Mouse (Mus musculus) activated CD4-positive, CD25-positive, alpha-beta regulatory T cell, adult 4 months (primary cell): ENCODE data around the gene Boll. TPM values are rescaled to one million over a fixed set of nuclear protein-coding genes. Genes with fewer than 3 reads are reported as not detected.
"Not testable (repeated sequence)": the region's sequence is repeated elsewhere in the genome, so short reads cannot be mapped to it uniquely, and the experiment has no call there.

Source experiments
- ATAC-seq: one replicate; pipeline ENCODE4 v1.8.0; 2017
- polyA plus RNA-seq, 2 experiments: library from polyadenylated mRNA; unstranded; fragments of 100-300 nt; shearing (Covaris generic); gene quantifications; one replicate each; pipeline ENCODE4 v1.2.1; 2017

The Boll gene
- polyA plus RNA-seq: under 1 TPM in 1 of 2 experiments, not detected in 1; 0.33 TPM

DNA sequence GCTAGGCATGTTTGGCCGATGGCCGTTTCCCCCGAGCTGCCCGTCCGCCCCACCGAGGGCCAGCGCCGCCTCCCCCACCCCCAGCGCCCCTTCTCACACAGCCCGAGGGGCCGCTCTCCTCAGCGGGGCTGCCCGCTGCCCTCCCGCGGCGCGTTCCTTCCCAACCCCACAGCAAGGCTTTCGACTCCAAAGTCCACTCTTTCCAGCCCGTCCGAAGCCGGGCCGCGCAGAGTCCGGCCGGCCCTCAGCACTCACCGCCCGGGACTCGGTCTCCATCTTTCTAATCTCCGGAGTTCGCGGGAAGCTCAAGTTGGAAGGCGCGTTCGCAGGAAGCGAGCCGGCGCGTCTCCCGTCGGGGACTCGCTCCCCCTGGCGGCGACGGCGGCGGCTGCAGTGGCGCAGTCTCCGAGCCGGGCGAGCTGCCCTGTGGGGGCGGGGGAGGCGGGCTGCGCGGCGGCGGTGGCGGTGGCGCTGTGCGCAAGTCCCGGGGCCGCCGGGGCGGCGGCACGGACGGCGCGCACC, at the start of gene Boll:
Gene Boll (minus strand): TSS at position 426 of the 522 bp plus-strand sequence.
- peak; percentile 69 for ATAC-seq

DNA sequence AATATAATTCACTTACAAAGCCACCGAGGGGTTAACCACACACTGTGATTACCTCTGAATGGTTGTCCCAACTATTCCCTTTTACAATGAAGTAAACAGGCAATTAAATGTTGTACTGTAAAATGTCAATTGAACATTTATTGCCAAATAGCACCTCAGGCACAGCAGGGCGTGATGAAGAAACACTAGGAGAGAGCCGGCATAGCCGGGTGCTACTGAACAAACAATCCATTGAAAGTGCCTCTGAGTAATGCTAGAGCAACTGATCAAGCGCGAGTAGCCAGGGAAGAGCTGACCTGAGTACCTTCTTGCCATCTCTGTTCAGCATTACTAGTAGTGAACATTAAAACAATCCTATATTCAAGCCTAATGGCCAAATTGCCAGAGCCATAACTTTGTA, 49.3 kb upstream of the Boll start:
- no peak for ATAC-seq

DNA sequence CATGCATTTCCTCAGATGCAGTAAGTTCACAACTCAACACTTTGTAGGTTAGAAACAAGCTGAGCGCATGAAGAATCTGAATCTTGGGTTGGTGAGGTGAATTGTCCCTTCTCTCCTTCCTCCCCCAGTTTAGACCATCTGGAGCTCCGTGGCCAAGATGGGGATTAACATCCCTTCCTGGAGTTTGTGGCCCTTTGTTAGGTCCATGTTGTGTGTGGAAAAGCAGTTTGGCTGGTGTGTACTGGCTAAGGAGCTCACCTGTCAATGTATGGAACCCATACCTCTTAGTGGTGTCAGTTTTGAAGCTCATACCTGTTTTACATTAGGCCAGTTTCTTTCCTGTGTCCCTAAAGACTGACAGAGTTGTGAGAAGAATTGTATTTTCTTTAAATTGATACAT, 47.8 kb upstream of the Boll start:
- no peak for ATAC-seq

DNA sequence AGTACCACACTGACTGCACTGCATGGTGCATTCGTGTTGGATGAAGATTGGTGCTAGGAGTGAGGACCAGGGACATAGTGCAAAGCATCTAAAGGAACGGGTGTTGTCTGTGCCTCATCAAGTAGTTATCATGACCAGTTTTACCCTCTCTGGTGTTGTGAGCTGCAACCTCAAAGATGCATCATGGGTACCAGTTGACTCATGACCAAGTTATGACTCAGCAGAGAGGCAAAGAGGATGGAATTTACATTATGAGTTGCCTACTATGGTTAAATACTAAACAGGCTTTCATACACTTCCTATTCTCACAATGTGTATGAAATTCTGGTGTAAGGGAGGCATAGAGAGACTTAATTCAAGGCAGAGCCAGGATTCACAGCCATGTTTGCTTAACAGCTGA, 47.4 kb upstream of the Boll start:
- no peak for ATAC-seq

DNA sequence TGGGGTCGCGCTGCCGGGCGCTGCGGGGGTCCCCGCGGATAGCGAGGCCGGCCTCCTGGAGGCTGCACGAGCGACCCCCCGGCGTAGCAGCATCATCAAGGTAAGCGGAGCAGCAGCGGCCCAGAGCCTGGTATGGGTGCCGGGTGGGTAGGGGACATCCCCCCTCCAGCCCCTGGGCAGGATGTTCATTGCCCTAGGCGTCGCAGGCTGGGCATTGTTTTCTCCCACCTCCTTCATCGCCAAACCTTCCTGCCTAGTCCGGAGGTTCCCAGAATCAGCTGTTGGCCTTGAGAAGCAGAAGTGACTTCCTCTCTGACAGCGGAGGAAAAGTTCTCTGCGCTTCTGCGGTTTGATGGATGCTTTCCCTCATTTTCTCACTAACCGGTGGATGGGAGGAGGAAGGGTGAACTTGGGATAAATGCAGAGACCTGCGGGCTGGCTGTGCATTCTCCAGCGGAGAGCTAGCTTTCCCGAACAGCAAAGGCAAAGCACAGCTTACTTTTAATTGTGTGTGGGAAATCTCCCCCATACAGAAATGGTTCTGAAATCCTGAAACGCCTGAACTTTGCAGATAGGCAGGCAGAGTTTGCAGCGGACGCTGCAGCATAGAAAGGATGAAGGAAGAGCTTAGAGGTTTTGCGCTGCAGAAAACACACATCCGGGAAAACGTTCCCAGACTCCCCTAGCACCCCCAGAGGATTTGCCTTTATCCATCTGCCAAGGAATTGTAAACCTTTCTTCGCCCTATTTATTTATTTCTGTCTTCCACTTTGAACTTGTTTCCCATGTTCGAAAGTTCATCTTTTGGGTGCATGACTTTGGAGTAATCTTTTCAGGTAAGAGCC, 43.5 kb upstream of the Boll start:
- peak; percentile 6 for ATAC-seq

DNA sequence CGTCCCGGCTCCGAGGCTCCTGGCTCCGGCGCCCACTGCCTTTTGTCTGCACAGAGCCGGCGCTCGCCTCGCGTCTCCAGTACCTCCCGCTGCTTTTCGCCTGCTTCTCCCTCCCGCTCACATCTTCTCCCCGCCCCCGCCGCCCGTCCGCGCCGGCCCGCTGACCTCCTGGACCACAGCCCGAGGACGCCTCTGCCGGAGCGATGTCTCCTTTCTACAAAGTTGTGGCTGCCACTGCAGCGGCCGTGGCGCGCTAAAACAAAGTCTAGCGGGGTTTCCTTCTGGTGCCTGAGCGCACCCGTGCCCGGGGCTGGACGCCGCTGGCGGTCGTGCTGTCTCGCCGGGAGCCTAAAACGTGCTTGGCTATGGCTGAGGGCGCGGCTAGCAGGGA, 42.7 kb upstream of the Boll start:
- peak; percentile 10 for ATAC-seq

DNA sequence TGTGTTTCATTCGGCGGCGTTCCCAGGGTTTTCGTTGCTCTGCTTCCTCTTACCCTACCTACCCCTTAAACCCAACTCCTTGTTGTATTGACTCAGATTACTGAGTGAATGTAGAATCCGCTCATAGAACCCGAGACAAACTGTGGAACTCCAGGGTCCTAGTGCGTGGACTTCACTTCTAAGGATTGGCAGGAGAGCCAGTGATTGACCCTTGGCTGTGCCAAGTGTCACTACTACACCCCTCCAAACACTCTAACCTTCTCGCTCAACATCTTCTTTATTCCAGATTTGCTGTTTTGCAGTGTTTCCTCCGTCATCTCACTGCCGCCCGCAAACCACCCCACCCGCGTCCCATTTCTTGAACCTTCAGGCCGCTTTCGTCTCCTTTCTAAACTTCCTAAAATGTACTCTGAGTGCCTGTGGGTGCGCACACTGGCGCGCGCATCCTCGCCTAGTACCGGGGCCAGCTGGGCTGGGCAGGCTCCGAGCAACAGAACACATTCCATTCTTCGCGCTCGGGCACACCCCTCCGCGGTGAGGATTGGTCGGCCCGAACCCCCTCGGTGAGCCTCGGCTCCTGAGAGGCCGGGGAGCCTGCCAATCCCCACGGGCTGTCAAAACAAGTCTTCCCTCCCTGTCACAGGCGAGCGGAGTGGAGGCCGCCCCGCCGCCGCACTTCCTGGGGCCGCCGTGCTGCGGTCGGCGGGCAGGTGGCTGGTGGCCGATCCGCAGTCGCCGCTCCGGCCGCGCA, 42.2 kb upstream of the Boll start, which contains the start of gene Plcl1:
Gene Plcl1 (plus strand): TSS at position 650 of the 751 bp plus-strand sequence.
- ATAC-seq: peak; percentile 97

DNA sequence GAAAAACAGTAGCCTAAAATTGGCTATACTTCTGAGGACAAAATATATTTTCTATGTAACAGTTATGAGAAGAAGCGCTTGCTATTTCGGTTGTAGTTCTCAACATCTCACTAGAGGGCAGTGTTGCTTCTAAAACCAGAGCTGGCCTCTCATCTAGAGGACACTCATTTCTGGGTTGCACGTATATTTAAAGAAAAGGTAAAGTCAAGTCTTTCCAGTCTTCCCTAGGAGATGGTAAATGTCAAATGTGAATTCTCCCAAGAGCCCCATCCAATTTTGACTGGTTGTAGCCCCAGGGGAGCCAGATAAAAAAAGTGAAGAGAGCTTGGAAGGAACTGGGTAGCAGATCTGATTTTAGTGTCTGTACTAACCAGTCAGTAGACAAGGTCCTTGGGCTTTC, 41.2 kb upstream of the Boll start:
- no peak for ATAC-seq

DNA sequence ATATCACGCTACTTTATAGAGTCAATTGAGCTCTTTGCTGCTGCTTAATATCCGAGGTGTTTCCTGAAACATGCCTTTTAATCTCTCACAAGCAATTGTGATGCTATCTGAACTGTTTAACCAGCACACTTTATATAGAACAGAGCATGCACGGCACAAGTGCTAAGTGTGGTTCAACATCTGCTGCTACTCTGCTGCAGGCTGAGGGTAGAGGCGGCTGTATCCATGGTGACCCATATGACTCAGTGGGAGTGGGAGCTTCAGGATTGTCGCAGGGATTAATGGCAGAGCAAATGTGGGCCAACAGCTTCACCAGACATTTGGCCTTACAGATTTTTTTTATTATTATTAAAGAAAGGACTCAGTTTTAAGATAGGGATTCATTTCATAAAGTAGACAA, 36.6 kb upstream of the Boll start:
- ATAC-seq: no peak

DNA sequence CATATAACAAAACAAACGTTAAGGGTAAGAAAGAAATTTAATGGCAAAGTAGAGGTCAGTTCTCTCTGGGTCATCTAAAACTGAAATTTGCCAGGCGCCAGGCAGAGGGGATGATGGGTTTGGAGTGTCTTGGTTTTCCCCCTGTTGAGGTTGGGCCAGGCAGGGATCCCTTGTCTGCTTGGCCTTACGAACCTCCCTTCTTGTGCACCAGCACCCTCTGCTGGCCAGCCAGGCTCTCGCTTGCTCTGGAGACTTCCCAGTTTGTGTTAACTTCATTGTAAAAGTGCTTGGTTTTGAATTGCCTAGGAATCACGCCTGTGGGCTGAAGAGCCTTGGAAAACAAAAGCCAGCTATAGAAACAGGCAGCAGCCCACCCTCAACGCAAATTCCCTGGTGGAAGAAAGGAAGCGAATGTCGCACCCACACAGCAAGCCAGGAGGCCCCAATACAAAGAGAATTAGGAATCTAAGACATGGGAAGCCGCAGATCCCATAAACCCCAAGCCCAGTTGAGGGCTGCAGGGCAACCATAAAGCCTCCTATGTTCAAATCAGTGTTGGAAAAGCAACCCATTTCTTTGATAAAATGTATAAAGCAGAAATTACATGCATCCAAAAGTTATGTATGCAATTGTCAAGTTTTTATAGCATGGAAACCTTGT, 20.0 kb upstream of the Boll start:
- peak; percentile 88 for ATAC-seq

DNA sequence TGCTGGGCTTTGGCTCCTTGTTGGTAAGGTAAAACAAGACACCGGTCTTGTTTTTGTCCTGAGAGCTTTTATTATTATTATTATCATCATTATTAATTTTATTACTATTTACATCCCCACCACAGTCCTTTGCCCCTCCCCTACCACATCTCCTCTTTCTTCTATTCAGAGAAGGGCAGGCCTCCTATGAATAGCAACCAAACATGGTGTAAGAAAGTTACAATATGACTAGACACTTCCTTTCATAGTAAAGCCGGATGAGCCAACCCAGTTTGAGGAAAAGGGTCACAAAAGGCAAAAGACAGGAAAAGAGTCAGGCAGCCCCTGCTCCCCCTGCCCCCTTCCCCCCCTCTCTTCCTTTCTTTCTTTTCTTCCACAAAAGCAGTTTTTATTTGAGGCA, 17.3 kb upstream of the Boll start:
- ATAC-seq: no peak

DNA sequence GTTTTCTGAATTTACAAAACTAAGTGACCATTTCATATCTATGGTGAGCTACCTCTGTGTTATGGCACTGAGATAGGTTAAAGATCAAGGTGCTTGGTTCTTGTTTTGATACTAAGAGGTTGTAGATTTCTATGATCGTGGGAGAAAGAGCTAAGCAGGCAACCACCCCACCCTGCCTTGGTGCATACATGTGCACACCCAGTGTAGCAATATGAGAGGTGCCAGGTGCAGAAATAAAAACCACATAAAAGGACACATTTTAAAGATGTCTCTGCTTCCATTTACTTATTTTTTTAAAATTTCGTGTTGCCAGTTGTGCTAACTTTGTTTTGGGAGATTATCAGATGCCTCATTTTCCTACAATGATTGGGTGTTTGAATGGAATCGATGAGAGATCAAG, 9.4 kb upstream of the Boll start:
- ATAC-seq: no peak

DNA sequence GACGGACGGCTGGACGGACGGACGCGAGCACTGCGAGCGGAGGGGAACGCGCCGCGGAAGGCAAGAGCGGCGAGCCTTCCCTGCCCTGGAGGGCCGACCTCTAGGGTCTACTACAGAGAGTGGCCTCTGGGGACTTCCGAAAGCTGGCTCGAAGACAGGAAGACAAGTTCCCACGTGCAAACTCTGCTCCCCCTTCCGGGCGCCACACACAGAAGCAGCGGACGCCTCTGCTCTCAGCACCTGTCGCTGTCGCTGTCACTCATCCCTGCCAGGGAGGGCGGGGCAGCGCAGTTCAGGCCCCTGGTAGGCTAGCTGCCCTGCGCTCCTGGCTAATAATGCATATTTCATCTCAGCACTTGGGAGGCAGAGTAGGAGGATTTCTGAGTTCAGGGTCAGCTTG, 317 bp upstream of the Boll start:
- ATAC-seq: peak; percentile 100

DNA sequence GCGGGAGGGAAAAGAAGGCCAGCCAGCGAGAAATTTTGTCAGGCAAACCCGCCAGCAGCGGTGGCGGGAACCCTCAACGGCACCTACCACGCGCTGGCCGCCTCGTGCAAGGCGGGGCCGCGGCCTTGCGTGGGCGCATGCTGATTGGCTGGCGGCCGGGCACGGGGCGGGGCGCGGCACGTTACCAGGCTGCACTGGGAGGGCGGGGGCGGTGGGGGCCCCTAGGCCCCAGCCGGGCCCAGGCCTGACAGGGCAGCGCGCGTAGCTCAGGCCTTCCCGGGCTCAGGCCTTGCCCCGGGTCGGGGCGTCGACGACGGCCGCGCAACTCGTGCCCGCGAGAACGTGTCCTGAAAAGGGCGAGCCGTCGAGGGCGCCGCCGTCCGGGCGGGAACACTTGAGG, 635 bp downstream of the Boll start:
- ATAC-seq: no peak

DNA sequence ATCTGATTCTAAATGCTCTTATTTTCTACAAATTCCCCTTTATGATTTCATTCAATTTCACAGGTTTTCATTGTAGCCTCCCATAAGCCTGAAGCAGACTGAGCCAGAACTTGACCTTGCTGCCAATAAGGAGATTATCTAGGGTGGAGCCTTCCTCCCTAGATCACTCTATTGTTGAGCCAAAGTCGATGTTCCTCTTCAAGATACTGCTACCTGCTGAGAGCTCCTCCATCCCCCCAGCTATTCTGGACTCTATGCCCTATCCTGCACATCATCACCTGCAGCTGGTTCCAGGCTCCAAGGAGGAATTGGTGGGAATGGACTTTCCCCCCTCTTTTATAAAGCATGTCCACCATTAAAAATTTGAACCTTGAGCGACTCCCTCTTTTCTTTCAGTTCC, 11.4 kb downstream of the Boll start:
- not testable (repeated sequence) for ATAC-seq

DNA sequence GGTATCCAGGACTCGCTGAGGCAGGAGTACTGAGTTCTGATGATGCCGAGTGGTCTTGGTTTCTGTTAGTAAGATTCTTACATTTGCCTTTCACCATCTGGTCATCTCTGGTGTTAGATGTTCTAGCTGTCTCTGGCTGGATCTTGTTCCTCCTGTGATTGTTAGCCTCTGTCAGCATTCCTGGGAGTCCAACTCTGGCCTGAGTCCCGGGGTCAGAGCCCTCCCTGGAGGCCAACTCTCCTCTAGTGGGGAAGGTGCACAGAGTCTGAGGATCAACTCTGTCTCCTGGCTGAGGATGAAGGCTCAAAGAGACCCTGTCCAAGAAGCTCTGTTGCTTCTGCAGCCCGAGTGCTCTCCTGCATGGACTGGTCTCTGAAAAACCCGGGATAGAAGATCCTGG, 37.8 kb downstream of the Boll start:
- not testable (repeated sequence) for ATAC-seq

DNA sequence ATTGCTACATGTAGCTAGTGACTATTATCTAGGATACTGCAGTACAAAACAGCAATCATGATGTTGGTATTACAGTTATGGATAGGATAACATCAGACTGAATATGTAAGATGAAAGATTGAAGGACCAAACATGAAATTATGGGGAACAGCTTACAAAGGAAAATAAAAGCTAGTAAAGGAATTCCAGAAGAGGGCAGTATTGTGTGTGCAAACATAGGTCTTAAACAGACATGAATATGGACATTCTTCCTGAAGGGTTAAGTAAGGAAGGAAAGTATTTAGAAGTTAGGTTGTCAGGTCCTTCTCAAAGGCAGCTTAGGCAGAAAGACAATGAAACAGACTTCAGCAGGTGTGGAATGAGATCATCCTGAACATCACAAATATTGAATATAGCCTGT, 62.2 kb downstream of the Boll start:
- ATAC-seq: no peak

DNA sequence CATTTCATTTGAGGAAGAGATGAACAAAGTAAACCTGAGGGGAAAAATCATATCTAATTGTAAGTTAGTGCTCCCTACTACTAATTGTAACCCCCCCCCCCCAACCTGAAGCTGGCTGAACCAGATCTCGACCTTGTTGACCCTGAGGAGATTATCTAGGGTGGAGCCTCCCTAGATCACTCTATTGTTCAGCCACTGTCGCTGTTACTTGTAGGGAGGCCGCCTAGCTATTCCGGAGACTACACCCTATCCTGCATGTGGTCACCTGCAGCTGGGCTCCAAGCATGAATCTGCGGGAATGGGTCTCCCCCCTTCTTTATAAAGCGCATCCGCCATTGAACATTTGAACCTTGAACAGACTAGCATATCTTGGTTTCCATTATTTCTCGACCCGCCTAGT, 84.2 kb downstream of the Boll start:
- no peak for ATAC-seq

DNA sequence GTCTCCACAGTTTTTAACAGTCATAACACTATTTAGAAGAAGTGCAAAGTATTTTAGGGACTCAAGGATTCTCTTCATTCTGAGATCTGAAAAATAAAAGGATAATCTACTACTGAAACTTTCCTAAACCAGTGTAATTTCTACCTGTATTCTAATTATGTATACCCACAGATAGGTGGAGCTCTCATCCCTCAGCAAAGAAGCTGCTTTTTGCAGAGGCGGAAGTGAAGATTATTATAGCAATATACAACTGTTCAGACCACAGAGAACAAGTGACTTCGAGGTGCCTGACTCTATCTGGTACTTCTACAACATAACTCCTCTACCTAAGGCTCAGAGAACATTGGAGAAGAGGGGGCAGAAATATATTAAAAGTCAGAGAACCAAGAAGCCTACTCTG, 97.8 kb downstream of the Boll start:
- no peak for ATAC-seq

DNA sequence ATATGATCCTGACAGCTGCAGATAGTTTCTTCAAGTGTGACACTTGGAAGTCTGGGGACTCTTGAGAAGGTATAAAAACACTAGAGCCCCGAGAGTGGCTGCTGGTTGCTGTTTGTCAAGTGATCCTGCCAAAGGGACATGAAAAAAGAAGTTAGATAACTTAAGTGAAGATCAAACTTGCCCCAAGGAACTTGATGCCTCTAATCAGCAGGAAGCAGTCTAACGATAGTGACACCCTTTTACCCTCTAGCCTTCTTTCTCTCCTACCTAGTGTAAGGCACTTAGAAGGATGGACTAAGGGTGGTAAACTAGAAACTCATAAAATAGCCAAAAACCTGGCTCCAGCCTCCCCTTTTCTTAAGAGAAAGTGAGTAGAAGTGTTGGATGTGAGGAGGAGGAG, 98.9 kb downstream of the Boll start:
- ATAC-seq: no peak

DNA sequence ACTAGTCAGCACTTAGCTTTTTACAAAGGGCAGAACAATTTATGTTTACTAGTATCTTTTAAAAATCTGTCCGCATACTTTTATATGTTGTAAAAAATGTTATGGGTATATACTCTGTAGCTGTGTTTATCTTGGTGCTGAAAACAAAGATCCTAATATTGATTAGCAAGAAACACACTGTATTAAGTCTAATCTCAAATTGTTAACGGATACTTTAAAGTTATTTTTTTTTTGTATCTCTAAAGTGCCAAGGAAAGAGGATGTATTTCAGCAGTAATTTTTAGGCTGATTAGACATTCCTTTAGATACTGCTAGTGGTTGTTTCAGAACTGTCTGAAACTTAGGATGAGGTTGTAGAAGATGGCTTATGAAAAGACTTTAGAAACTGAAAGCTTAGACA, 116.9 kb downstream of the Boll start:
- no peak for ATAC-seq

DNA sequence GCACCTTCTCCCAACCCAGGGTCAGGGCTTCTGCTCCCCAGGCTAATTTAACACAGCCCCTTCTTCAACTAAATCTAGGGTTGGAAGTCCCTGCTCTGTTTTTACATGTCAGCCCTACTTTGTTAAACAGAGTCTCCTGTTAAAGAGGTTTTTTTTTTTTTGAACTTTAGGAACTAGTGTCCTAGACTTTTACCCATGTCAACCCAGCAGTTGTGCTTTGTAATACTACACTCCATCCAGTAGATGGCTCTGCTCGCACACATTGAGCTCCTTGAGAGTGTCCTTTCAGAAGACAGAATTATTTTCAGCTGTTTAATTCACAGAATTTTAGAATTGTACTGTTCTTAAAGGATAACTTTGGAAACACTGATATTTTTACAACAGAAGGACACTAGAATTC, 124.0 kb downstream of the Boll start:
- peak; percentile 31 for ATAC-seq

DNA sequence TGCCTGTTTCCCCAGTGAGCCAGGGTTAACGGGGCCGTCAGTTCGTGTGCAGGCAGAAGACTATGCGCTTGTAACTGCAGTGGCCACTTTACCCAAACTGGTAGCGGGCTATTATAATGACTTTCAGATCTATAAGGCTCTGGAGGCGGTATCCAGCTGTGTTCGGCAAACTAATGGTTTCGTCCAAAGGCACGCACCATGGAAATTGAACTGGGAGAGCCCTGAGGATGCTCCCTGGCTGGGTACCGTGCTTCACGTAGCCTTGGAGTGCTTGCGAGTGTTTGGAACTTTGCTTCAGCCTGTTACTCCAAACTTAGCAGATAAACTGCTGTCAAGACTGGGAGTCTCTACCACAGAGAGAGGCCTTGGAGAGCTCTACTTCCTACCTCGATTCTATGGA, 124.8 kb downstream of the Boll start:
- no peak for ATAC-seq
